Mouse (Mus musculus) heart, adult 9 months (tissue): ENCODE results near the gene Btbd8.
A peak's percentile ranks its signal among the peaks of the same experiment; 100 is the strongest.

Experiments used
- DNase-seq, 2 experiments: peaks; one replicate each; pipeline ENCODE4 v3.0.0; 2022; ENCODE audit warnings: low spot score in 2 of 2

Btbd8 gene

DNA sequence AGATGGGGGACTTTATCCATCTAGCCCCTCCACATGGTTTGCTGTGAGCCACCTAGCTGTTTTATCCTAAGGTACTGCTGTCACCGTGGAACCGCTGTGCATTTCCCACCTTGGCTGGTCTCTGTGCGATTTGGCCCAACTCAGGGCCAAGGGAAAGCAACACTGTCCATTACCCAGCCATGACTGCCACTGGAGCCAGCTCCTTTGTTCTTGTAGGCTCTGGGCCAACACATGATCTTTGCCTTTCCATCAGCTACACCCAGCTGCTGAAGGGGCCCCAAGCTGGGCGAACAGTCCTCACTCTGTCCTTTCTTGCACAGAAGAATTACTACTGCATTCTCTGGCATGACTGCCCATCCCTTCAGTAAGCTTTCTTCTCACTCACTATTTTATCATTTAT, 80.8 kb downstream of the Btbd8 start:
- DNase-seq, result no peak

DNA sequence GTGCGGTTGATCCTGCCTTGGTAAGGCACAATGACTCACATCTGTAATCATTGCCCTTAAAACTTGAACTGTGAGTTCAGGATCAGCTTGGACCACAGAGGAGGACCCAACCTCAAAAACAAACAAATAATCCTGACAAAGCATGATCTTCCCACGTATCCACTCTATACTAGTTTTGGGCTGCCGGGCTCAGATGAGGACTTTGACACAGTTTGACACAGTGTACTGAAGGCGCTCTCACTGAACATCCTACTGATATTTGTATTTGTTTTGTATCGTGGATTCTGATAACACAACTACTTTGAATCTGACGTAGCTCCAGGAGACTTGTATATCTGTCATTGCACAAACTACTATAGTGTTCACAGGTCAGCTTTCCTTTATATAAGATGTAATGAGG, 83.6 kb downstream of the Btbd8 start:
- no peak for DNase-seq

GRCm38 (mm10) chr5:107521897-107522296, 84.1 kb downstream of the Btbd8 start:
- DNase-seq, result peak; percentile 47 to 63

DNA sequence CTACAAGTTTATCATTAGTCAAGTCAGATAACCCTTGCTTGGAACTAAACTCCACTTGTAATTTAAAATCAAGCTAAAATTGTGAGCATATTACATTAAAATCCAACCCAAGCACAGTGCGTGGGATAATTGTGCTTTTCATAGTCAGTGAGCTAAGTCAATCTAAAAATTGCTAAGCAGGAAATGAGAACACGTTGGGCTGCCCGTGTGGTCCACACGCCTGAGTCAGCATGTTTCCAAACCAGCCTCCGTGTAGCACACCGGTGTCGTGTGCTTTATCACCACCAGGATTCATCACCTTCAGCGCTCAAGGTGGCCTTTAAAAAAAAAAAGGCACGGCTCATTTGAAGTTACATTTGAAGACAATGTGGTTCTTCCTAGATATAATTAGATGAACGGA, 86.5 kb downstream of the Btbd8 start:
- DNase-seq, result no peak

DNA sequence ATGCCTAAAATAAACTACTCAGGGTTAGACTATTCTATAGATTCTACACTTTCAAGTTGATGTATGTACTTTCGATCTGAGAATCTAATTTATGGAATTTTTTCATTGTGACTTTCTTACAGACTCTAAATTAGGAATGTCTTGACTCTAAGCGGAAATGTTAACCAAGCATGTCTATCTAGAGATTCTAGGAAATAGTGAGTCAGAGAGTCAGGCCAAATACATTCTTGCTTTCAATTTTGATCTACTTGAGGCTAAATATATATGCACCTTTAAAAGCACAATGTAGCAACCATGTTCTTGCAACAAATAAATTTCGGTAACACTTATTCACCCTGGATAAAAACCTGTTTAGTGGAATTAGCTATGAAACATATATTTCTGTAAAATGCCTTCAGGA, 91.1 kb downstream of the Btbd8 start:
- DNase-seq, result no peak

DNA sequence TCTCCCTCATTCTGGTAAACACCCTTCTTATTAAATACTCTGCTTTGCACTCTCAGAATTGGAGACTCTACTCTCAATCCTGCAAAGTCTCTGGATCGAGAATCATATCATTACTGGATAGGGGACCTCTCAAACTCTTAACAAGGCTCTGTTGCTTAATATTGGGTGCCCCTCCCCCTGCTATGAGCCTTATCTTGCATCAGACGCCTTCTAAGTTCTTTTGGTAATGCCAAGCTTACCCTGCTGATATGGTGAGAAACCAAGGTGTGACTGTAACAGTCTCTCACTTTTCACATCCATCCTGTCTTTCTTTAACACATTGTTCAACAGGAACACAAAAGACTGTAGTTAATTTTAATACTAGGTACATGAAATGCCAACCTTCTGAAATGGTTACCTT, 95.8 kb downstream of the Btbd8 start:
- DNase-seq, result no peak

DNA sequence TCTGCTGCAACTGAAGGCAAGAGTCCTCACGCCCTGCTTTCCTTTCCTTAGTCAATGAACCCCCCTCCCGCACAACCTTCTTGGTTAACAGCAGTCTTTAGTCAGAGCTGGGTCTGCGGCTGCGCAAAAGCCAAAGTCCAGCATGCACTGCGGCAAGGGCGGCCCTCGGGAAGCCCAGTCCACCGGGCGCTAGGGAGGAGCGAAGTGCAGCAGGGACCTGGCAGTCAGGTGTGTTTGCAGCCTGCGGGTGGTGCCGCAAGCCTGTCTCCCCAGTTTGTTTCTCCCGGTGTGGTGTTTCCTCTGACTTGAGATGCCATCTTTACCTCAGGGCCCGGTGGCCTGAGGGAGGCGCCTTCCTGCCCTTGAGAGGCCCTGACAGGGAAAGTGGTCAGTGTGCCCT, 96.8 kb downstream of the Btbd8 start, which contains the start of gene 1700028K03Rik:
Gene 1700028K03Rik (plus strand): TSS at position 129 of the 400 bp plus-strand sequence.
- DNase-seq, result no peak

DNA sequence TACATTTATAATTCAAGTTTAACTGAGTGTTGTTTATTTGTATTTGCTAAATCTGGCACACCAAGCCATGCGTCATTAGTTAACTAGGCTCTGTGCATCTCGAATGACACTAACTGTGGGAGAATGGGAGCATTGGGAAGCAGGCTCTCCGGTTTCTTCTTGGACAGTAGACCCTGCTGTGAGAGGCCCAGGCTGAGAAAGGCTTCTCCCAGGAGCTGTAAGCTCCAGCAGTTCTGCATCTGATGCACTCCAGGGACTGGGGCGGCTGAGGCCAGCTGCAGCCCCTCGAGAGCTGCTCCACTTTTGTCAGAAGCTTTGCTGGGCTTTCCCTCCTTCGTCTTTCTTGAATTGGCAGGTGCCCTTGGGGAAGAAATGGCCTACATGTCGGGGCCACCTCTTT, 103.9 kb downstream of the Btbd8 start:
- DNase-seq, result peak; percentile 16 to 38

DNA sequence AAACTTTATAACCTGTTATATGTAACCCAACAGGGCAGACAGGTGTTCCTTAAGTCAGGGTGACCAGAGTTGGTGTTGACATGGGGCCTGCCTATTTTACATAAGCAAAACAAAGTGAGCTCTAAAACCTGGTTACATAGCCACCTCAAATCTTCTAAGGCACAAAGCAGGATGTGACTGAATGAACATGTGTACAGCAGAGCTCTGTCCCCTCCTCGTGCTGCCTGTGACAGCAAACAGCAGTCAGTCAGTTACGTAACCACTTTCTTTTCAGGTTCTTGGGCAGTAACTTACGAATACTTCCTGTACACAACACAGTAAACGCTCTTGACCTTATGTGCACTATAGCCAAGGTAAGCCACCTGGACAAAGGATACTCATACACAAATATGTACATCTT, 108.1 kb downstream of the Btbd8 start:
- DNase-seq, result no peak

DNA sequence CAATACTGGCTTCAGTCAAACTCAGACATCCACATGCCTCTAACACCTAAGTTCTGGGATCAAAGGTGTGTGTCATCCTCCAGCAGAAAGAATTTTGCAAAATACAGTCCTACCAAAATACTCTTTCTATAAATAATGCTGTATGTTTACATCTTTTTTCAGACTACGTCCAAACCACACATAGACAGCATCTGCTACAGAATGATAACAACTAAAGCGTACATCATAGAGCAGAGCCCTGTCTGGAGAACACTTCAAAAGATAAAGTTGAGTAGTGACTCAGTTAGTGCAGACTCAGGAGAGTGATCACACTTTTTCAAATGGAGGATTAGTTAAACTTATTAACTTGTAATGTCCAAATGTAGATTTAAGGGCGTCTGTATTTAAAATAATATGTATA, 110.2 kb downstream of the Btbd8 start:
- no peak for DNase-seq

- no peak for DNase-seq
Measured at GRCm38 (mm10) chr5:107548444-107548843, 110.6 kb downstream of the Btbd8 start.

DNA sequence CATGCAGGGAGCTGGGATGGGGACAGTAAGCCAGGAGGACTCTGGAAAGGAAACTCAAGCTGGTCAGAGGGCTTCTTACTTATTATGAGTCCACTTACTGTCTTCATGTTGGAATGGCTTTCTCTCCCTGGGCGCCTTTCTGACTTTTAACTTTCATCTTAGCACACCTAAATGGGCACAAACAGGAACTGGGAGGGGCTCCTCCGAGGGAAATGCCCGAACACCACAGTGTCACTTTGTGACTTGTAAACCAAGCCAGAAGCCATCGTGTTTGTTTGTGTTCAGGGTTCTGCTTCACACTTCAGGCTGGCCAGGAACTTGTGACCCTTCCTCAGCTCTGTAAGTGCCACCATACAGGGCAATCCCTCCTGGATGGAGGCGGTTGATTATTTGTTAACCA, 116.5 kb downstream of the Btbd8 start:
- DNase-seq, result no peak

GRCm38 (mm10) chr5:107556969-107557368, 119.2 kb downstream of the Btbd8 start:
- no peak for DNase-seq
